Mouse (Mus musculus): ENCODE results near the gene Oxld1. TPM values are rescaled to one million over a fixed set of nuclear protein-coding genes. Genes with fewer than 3 reads are reported as not detected.
"Not testable (repeated sequence)": the region's sequence is repeated elsewhere in the genome, so short reads cannot be mapped to it uniquely, and the experiment has no call there.

Gene Oxld1
- polyA plus RNA-seq, 1 experiment, result 26.8 TPM

DNA sequence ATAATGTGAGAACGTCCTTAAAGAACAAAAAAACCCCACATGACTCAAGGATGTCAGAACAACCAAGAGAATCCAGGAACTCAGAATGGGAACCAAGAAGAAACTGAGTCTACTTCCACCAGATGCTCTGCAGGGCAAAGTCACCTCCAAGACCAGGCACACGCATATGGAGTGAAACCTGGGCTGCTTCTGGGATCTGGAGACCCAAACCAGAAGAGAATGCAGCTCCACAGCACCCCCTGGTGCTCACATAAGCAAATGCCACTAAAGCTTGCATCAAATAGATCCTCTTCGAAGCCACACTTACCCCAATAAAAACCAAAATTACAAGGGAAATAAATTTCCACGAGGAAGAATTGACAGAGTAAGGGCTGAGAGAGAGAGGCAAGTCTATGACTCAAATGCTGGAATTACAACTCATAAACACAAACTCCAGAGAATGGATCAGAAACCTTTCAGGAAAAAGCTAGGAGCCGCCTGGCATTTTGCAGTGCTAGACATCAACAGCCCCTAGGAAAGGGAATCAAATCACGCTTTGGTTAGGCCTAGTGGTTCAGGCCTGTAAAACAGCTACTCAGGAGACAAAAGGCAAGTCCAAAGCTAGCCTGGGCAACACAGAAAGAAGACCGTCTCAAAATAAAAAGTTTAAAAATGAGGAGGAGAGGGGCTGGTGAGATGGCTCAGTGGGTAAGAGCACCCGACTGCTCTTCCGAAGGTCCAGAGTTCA lies 34.1 kb downstream of the Oxld1 start:
- no peak for DNase-seq (ENCODE audit: low spot score)

- DNase-seq (ENCODE audit: low spot score), result no peak
Measured at GRCm38 (mm10) chr11:120422651-120423568, 35.0 kb downstream of the Oxld1 start.

GRCm38 (mm10) chr11:120418592-120418991 lies 39.3 kb downstream of the Oxld1 start:
- DNase-seq (ENCODE audit: low spot score), result no peak

- no peak for DNase-seq (ENCODE audit: low spot score)
Measured at GRCm38 (mm10) chr11:120417852-120418251, 40.0 kb downstream of the Oxld1 start.

GRCm38 (mm10) chr11:120413621-120414020 lies 44.2 kb downstream of the Oxld1 start:
- DNase-seq (ENCODE audit: low spot score), result not testable (repeated sequence)

Other genes with a start within 250 kb of the Oxld1 start
- gene Bahcc1, start 225.1 kb downstream of the Oxld1 start, polyA plus RNA-seq (2012; rRNA removed), result 4.3 and 8.2 TPM in 2 replicates
- gene Actg1, start 109.5 kb downstream of the Oxld1 start, polyA plus RNA-seq (2012; rRNA removed), result 1,024 and 1,454 TPM in 2 replicates
- gene Fscn2, start 96.5 kb downstream of the Oxld1 start, polyA plus RNA-seq (2012; rRNA removed), result 0.25 TPM in 1 of 2 replicates, not detected in the other
- 21.8 and 22.2 TPM in 2 replicates for gene Faap100, start 79.3 kb downstream of the Oxld1 start, polyA plus RNA-seq (2012; rRNA removed)
- 40.6 and 41.1 TPM in 2 replicates for gene Nploc4, start 20.4 kb downstream of the Oxld1 start, polyA plus RNA-seq (2012; rRNA removed)
- gene Tspan10, start 15.4 kb downstream of the Oxld1 start, polyA plus RNA-seq (2012; rRNA removed), result not detected in 2 replicates
- 0.34 and 0.63 TPM in 2 replicates for gene Pde6g, start 4.6 kb downstream of the Oxld1 start, polyA plus RNA-seq (2012; rRNA removed)
- gene Ccdc137, start within 50 bp of the Oxld1 start, polyA plus RNA-seq (2012; rRNA removed), result 21.5 and 31.0 TPM in 2 replicates
- 23.9 and 24.0 TPM in 2 replicates for gene Arl16, start 9.5 kb upstream of the Oxld1 start, polyA plus RNA-seq (2012; rRNA removed)
- gene Mrpl12, start 26.5 kb upstream of the Oxld1 start, polyA plus RNA-seq (2012; rRNA removed), result 62.4 and 72.4 TPM in 2 replicates
- gene Slc25a10, start 33.8 kb upstream of the Oxld1 start, polyA plus RNA-seq (2012; rRNA removed), result 98.9 and 115 TPM in 2 replicates
- gene Gcgr, start 72.6 kb upstream of the Oxld1 start, polyA plus RNA-seq (2012; rRNA removed), result 1.8 and 2.4 TPM in 2 replicates
- 112 and 117 TPM in 2 replicates for gene Mcrip1, start 91.7 kb upstream of the Oxld1 start, polyA plus RNA-seq (2012; rRNA removed)
- not detected in 2 replicates for gene Ppp1r27, start 93.1 kb upstream of the Oxld1 start, polyA plus RNA-seq (2012; rRNA removed)
- gene P4hb, start 115.2 kb upstream of the Oxld1 start, polyA plus RNA-seq (2012; rRNA removed), result 272 and 354 TPM in 2 replicates
- 399 and 409 TPM in 2 replicates for gene Arhgdia, start 123.6 kb upstream of the Oxld1 start, polyA plus RNA-seq (2012; rRNA removed)
- 56.2 and 57.6 TPM in 2 replicates for gene Alyref, start 140.3 kb upstream of the Oxld1 start, polyA plus RNA-seq (2012; rRNA removed)
- 112 and 116 TPM in 2 replicates for gene Anapc11, start 140.4 kb upstream of the Oxld1 start, polyA plus RNA-seq (2012; rRNA removed)
- gene Npb, start 150.4 kb upstream of the Oxld1 start, polyA plus RNA-seq (2012; rRNA removed), result 0.40 and 0.62 TPM in 2 replicates
- gene Pcyt2, start 159.9 kb upstream of the Oxld1 start, polyA plus RNA-seq (2012; rRNA removed), result 87.2 and 120 TPM in 2 replicates
- 78.6 and 107 TPM in 2 replicates for gene Sirt7, start 167.2 kb upstream of the Oxld1 start, polyA plus RNA-seq (2012; rRNA removed)
- gene Mafg, start 175.5 kb upstream of the Oxld1 start, polyA plus RNA-seq (2012; rRNA removed), result 50.1 and 62.5 TPM in 2 replicates
- 15.5 and 18.5 TPM in 2 replicates for gene Pycr1, start 185.7 kb upstream of the Oxld1 start, polyA plus RNA-seq (2012; rRNA removed)
- 0.07 and 0.21 TPM in 2 replicates for gene Myadml2, start 190.1 kb upstream of the Oxld1 start, polyA plus RNA-seq (2012; rRNA removed)
- 13.0 and 16.6 TPM in 2 replicates for gene Notum, start 203.1 kb upstream of the Oxld1 start, polyA plus RNA-seq (2012; rRNA removed)
- 50.8 and 52.2 TPM in 2 replicates for gene Aspscr1, start 214.9 kb upstream of the Oxld1 start, polyA plus RNA-seq (2012; rRNA removed)

Measured in urinary bladder, adult 2 months (tissue).